Mouse (Mus musculus): ENCODE data around the gene Lurap1l. TPM values are rescaled to one million over a fixed set of nuclear protein-coding genes. Genes with fewer than 3 reads are reported as not detected.
A peak's percentile ranks its signal among the peaks of the same experiment; 100 is the strongest.

The Lurap1l gene
- polyA plus RNA-seq, 1 experiment from 2014 or later = 23.4 TPM

DNA sequence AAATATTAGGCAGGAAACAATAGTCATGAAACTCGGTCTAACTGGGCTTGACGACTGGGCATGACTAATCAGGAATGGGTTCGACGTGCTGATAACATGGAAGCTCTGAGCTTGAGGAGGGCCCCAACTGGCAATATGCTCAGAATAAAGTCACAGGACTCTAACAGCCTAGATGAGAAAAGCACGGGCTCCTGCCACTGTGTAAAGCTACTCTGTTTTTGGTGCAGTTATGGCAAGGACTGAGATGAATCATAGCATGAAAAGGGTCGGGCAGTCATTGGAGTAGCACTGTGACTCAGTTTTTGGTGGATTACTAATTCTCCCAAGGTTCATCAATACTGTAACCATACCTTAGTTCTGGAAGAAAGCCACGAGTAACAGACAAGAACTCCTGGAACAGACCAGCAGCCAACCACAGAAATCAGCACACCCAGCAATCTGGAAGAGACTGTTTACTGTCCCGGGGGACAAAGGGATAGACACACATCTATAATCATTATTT, 39.9 kb downstream of the Lurap1l start:
- 45% methylated on average over 8 of the region's 8 CpGs for WGBS
- ATAC-seq = peak; percentile 87

DNA sequence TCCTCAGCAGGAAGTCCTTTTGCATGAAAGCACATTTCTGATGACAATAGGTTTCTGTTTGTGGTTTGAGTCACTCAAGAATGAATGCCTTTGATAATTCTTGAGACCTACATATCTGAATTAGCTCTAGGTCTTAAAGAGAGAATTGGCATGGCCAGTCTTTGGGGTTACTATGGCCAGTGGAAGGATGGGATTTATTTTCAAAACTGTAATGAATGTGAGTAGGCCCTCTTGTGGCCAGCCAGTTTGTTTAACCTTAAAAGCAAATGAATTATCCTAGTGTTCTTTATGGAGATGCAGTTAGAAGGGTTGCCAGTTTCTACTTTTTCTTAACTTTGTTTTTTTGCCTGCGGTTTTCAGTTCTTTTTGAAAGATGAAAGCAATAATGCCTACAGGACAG, 42.2 kb downstream of the Lurap1l start:
- Histone ChIP-seq H3K27ac (no peak overlapping the region), H3K36me3 (no peaks in the 10 kb centered on the region), H3K4me3 (replicated peaks) (no peak overlapping the region), H3K27me3 (replicated peaks) (no peaks in the 10 kb centered on the region), H3K9me3 (no peaks in the 10 kb centered on the region), H3K4me2 (replicated peaks) (no peak overlapping the region), H3K4me1 (replicated peaks) (no peaks in the 10 kb centered on the region; the same call in 1 of the 2 replicates), H3K9ac (no peak overlapping the region)
- WGBS = 91% methylated on average over 1 of the region's 1 CpGs
- no peak for ATAC-seq

More for the DNA sequence above, 39.9 kb downstream of the Lurap1l start:
- H3K27me3 ChIP-seq (replicated peaks) = no peaks in the 10 kb centered on the region
- no peaks in the 10 kb centered on the region for H3K36me3 ChIP-seq
- H3K27ac ChIP-seq = peak overlapping the region; percentile 66
- H3K9ac ChIP-seq = no peak overlapping the region
- H3K4me1 ChIP-seq (replicated peaks) = no peaks in the 10 kb centered on the region; the same call in 1 of the 2 replicates
- no peaks in the 10 kb centered on the region for H3K9me3 ChIP-seq
- H3K4me2 ChIP-seq (replicated peaks) = peak overlapping the region; percentile 30; the same call in 1 of the 2 replicates
- H3K4me3 ChIP-seq (replicated peaks) = no peak overlapping the region

DNA sequence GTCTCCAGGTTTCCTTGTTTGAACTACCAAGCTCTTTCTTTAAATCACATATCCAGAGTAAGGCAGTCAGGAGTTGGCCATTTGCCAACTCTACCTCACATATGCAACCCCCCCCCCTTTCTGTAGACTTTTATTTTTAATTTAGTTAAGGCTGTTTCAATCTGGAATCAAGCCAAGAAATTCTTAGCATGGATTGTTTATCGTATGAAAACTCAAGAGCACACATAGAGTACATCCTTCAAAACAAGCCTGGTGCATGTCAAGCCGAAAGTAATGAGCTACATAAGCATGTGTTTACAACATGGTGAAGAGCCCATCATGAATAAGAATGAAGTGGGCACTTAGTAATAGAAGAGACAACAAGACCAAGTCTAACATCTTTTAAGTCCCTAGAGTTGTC, 45.5 kb downstream of the Lurap1l start:
- Histone ChIP-seq H3K27ac (no peak overlapping the region), H3K4me2 (replicated peaks) (no peak overlapping the region), H3K4me1 (replicated peaks) (no peaks in the 10 kb centered on the region), H3K36me3 (no peaks in the 10 kb centered on the region), H3K9me3 (no peaks in the 10 kb centered on the region), H3K9ac (no peak overlapping the region), H3K4me3 (replicated peaks) (no peak overlapping the region), H3K27me3 (replicated peaks) (no peaks in the 10 kb centered on the region)
- 30% methylated on average over 2 of the region's 2 CpGs for WGBS
- ATAC-seq = peak; percentile 44; the same call in 1 of the 2 replicates

DNA sequence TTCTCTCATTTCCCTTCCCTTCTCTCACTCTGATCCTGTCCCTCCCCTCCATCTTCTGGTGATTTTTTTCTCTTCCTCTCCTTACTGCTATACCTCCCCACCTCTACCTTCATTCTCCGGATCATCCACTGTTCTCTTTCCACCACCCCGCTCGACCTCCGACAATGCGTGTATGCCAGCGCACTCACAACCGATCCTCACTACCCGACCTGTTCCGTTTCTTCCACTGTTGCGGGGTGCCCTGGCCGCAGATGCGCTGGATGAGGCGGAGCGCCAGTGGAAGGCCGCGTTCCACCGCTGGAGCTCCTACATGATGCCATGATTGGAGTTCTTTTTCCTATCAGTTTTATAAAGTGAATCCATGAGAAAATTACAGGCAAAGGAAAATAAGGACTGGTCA, 57.1 kb downstream of the Lurap1l start:
- no peak overlapping the region for H3K27ac ChIP-seq
- no peaks in the 10 kb centered on the region for H3K4me1 ChIP-seq (replicated peaks)
- no peak overlapping the region for H3K4me3 ChIP-seq (replicated peaks)
- H3K4me2 ChIP-seq (replicated peaks) = no peak overlapping the region
- H3K9ac ChIP-seq = no peak overlapping the region
- 91% methylated on average over 17 of the region's 17 CpGs for WGBS
- no peaks in the 10 kb centered on the region for H3K9me3 ChIP-seq
- ATAC-seq = no peak
- H3K36me3 ChIP-seq = no peaks in the 10 kb centered on the region
- no peaks in the 10 kb centered on the region for H3K27me3 ChIP-seq (replicated peaks)

DNA sequence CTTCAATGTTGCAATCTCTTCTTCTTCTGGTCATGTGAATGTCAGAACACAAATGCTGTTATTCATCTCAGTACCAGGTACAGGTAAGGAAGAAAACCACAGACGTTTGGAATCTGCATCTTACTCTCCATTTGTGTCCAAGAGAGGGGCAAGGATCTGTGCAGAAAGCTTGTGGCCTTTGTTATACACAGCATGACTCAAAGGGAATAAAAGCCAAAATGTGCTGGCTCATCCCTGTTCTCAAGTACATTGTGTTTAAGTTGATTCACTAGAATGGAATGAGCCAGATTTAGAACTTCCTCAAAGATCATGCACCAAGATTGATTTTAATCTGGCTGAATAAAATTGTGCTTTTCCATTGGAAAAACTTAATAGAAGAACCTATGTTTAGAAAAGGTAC, 61.4 kb downstream of the Lurap1l start:
- no peak overlapping the region for H3K9ac ChIP-seq
- no peak overlapping the region for H3K27ac ChIP-seq
- H3K9me3 ChIP-seq = no peaks in the 10 kb centered on the region
- H3K4me2 ChIP-seq (replicated peaks) = no peak overlapping the region
- no peak overlapping the region for H3K4me3 ChIP-seq (replicated peaks)
- WGBS = 29% methylated on average over 1 of the region's 1 CpGs
- H3K27me3 ChIP-seq (replicated peaks) = no peaks in the 10 kb centered on the region
- ATAC-seq = no peak
- H3K4me1 ChIP-seq (replicated peaks) = no peaks in the 10 kb centered on the region
- H3K36me3 ChIP-seq = no peaks in the 10 kb centered on the region

DNA sequence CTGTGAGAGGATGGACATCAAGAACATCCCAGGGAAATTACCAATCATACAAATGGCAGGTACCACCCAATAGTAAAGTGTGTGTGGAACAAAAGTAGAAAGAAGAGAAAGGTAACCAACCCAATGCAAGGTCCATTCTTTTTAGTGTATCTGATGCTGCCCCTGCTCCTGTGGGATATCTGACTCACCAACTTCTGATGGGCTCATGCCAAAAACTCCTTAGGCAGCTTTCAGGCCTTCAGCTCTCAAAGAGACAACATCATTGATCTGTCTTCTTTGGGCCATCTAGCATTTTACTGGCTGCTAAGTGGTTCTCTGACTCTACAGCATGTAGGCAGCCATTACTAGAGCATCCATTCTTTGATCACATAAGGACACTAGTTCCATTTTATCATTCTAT, 63.5 kb downstream of the Lurap1l start:
- no peaks in the 10 kb centered on the region for H3K27me3 ChIP-seq (replicated peaks)
- H3K9ac ChIP-seq = no peak overlapping the region
- no peak overlapping the region for H3K4me2 ChIP-seq (replicated peaks)
- no peaks in the 10 kb centered on the region for H3K4me1 ChIP-seq (replicated peaks)
- H3K4me3 ChIP-seq (replicated peaks) = no peak overlapping the region
- no peak overlapping the region for H3K27ac ChIP-seq
- H3K36me3 ChIP-seq = no peaks in the 10 kb centered on the region
- ATAC-seq = no peak
- no peaks in the 10 kb centered on the region for H3K9me3 ChIP-seq

DNA sequence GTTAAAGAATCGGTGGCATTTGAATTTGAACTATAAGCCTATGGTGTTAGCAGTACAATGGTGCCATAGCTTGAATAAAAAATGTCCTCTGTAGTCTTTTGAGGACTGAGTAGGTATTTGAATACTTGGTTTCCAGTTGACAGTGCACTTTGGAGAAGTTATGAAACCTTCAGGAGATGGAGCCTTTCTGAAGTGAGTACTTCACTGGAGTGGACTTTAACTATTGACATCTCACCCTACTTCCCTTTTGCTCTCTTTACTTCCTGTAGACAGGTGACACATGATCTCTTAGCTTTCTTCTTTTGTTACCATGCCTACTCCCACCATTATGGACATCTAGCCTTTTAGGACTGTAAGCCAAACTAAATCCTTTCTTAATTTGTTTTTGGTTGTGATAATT, 80.4 kb downstream of the Lurap1l start:
- Histone ChIP-seq H3K36me3 (no peaks in the 10 kb centered on the region), H3K27ac (no peak overlapping the region), H3K4me2 (replicated peaks) (no peak overlapping the region), H3K27me3 (replicated peaks) (no peaks in the 10 kb centered on the region), H3K9ac (no peak overlapping the region), H3K4me3 (replicated peaks) (no peak overlapping the region), H3K9me3 (no peaks in the 10 kb centered on the region), H3K4me1 (replicated peaks) (no peaks in the 10 kb centered on the region)
- no peak for ATAC-seq
- WGBS = 77% methylated on average over 1 of the region's 1 CpGs

DNA sequence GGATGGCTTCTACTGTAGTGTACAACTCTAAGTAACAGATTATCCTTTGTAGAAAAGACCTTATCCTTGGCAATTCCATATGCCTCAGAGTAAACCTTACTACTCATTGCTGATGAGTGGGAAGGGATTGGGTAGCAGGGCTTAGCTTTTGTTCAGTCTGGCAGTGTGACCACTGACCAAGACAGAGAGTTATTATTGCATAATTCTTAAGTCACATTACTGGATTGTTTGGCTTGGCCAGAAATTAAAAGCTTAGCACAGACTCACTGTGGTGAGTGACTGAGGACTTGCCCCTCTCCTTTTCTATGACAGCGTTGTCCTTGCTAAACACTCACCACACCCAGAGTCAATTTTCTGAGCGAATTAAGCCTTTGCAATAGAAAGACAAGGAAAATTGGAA, 93.1 kb downstream of the Lurap1l start:
- no peak overlapping the region for H3K9ac ChIP-seq
- H3K4me2 ChIP-seq (replicated peaks) = no peak overlapping the region
- no peaks in the 10 kb centered on the region for H3K36me3 ChIP-seq
- H3K27me3 ChIP-seq (replicated peaks) = no peaks in the 10 kb centered on the region
- WGBS = 86% methylated on average over 2 of the region's 2 CpGs
- no peaks in the 10 kb centered on the region for H3K4me1 ChIP-seq (replicated peaks)
- no peak overlapping the region for H3K27ac ChIP-seq
- no peak for ATAC-seq
- no peaks in the 10 kb centered on the region; the same call in 1 of the 2 replicates for H3K9me3 ChIP-seq
- no peak overlapping the region for H3K4me3 ChIP-seq (replicated peaks)

Other genes starting within 250 kb of the Lurap1l start
- not detected in 2 replicates for gene Tyrp1, start 76.5 kb upstream of the Lurap1l start, polyA plus RNA-seq (2015; fragmentation: Nextera tagmentation; extraction: Ambion mirVana)